Comparison of ENCODE assay signal across 20 mouse cellular contexts in genomic region chr1:193732113-193732512, GRCm38 (mm10).
A peak's percentile ranks its signal among the peaks of the same experiment; 100 is the strongest.
DNase-seq lines count a peak whose midpoint lies in the region; ATAC-seq and TF ChIP-seq lines count a peak whose summit lies in the region.
"Had no signal": no experiment of that assay in that cellular context is flagged by ENCODE, and none has a peak within 500 bp of the region (broad histone marks: within the 10 kb centered on the region; RNA-seq: fewer than 3 reads in every experiment).

No protein-coding gene starts in this region.

- TF ChIP-seq CTCF in hindbrain, postnatal 0 days (IDR thresholded peaks at IDR 0.05; ENCODE audit: low read depth), result no peak

- no peaks in the 10 kb centered on the region for H3K27me3 ChIP-seq in hindbrain, embryonic 10.5 days (ENCODE audit: insufficient read depth, poor library complexity, severe bottlenecking)
- H3K27me3 ChIP-seq in hindbrain, postnatal 0 days (ENCODE audit: insufficient read depth, low read length), result no peaks in the 10 kb centered on the region
- no peaks in the 10 kb centered on the region for H3K27me3 ChIP-seq in neural tube, embryonic 11.5 days (ENCODE audit: control insufficient read depth, insufficient read depth, low read length)
- H3K27me3 ChIP-seq: liver, embryonic 12.5 days; neural tube, embryonic 12.5 days had no signal

- H3K9ac ChIP-seq in hindbrain, postnatal 0 days (replicated peaks; ENCODE audit: low read length), result no peak overlapping the region
- no peak overlapping the region for H3K9ac ChIP-seq in neural tube, embryonic 11.5 days (ENCODE audit: low read length)
- H3K9ac ChIP-seq: limb, embryonic 13.5 days; liver, embryonic 12.5 days; neural tube, embryonic 12.5 days had no signal

- DNase-seq in hindbrain, embryonic 10.5 days (ENCODE audit: low spot score), result no peak
- DNase-seq in hindbrain, postnatal 0 days (ENCODE audit: low spot score), result no peak
- no peak for DNase-seq in neural tube, embryonic 11.5 days (ENCODE audit: low spot score)
- no peak for DNase-seq in neural tube, embryonic 10.5 days (ENCODE audit: extremely low spot score, low spot score)
- DNase-seq in ZHBTc4 (ENCODE audit: low read depth, low spot score), result peak; percentile 67
- no peak for DNase-seq in left cerebral cortex, adult 18-20 months (ENCODE audit: low spot score in 2 of 2)
- no peak for DNase-seq in left cerebral cortex, adult 9 months (ENCODE audit: low spot score in 2 of 2)
- DNase-seq: cerebellum, adult 11-12 months; cerebellum, postnatal 10 days; gastrocnemius, postnatal 36 days; kidney, postnatal 25 days; layer of hippocampus, postnatal 36 days; lung, adult 18-20 months; lung, postnatal 10 days; thymus, postnatal 14 days had no signal

- no peak for ATAC-seq in hindbrain, postnatal 0 days
- ATAC-seq in neural tube, embryonic 11.5 days (ENCODE audit: insufficient read depth, low FRiP score, low TSS enrichment), result 0 out of 2 replicates have a peak, but pooled peaks have one; percentile 20
- ATAC-seq: intestine, postnatal 0 days; liver, embryonic 12.5 days had no signal

- peak overlapping the region; percentile 73 for H3K27ac ChIP-seq in hindbrain, embryonic 10.5 days
- no peak overlapping the region for H3K27ac ChIP-seq in hindbrain, postnatal 0 days
- H3K27ac ChIP-seq in neural tube, embryonic 11.5 days (ENCODE audit: low read depth, low read length), result no peak overlapping the region
- H3K27ac ChIP-seq: layer of hippocampus, adult 2 months; limb, embryonic 13.5 days; liver, embryonic 12.5 days; neural tube, embryonic 12.5 days had no signal

- no peak overlapping the region for H3K4me2 ChIP-seq in hindbrain, postnatal 0 days (ENCODE audit: low read depth, low read length)
- no peak overlapping the region for H3K4me2 ChIP-seq in neural tube, embryonic 11.5 days (ENCODE audit: low read depth)
- H3K4me2 ChIP-seq: limb, embryonic 13.5 days; liver, embryonic 12.5 days; neural tube, embryonic 12.5 days had no signal

- H3K4me3 ChIP-seq in hindbrain, embryonic 10.5 days, result no peak overlapping the region
- no peak overlapping the region for H3K4me3 ChIP-seq in hindbrain, postnatal 0 days (ENCODE audit: low read length)
- no peak overlapping the region for H3K4me3 ChIP-seq in neural tube, embryonic 11.5 days (ENCODE audit: low read depth, low read length)
- H3K4me3 ChIP-seq: layer of hippocampus, adult 2 months; limb, embryonic 13.5 days; liver, embryonic 12.5 days; neural tube, embryonic 12.5 days had no signal

- H3K9me3 ChIP-seq in hindbrain, embryonic 10.5 days, result no peaks in the 10 kb centered on the region
- H3K9me3 ChIP-seq in hindbrain, postnatal 0 days (ENCODE audit: low read length), result no peaks in the 10 kb centered on the region
- no peaks in the 10 kb centered on the region for H3K9me3 ChIP-seq in neural tube, embryonic 11.5 days (ENCODE audit: control insufficient read depth, low read length)
- H3K9me3 ChIP-seq: limb, embryonic 13.5 days; liver, embryonic 12.5 days; neural tube, embryonic 12.5 days had no signal

- 5% methylated on average over 1 of the region's 1 CpGs for WGBS in hindbrain, embryonic 10.5 days
- WGBS in hindbrain, postnatal 0 days, result 25% methylated on average over 1 of the region's 1 CpGs
- 3% methylated on average over 1 of the region's 1 CpGs for WGBS in neural tube, embryonic 11.5 days

- peaks cover 57% of the 10 kb centered on the region for H3K4me1 ChIP-seq in hindbrain, embryonic 10.5 days (replicated peaks)
- no peaks in the 10 kb centered on the region for H3K4me1 ChIP-seq in hindbrain, postnatal 0 days (ENCODE audit: insufficient read depth, low read length)
- peaks cover 13% of the 10 kb centered on the region for H3K4me1 ChIP-seq in neural tube, embryonic 11.5 days (ENCODE audit: control insufficient read depth, insufficient read depth, low read length)
- H3K4me1 ChIP-seq: liver, embryonic 12.5 days had no signal

- no peaks in the 10 kb centered on the region for H3K36me3 ChIP-seq in hindbrain, embryonic 10.5 days
- H3K36me3 ChIP-seq in hindbrain, postnatal 0 days (ENCODE audit: insufficient read depth, low read length), result no peaks in the 10 kb centered on the region
- H3K36me3 ChIP-seq in neural tube, embryonic 11.5 days (ENCODE audit: control insufficient read depth, insufficient read depth, low read length), result no peaks in the 10 kb centered on the region
- H3K36me3 ChIP-seq: limb, embryonic 13.5 days; liver, embryonic 12.5 days; neural tube, embryonic 12.5 days had no signal
